Mouse (Mus musculus) stomach, embryonic 15.5 days (tissue): ENCODE data around the gene Rsrp1. TPM values are rescaled to one million over a fixed set of nuclear protein-coding genes. Genes with fewer than 3 reads are reported as not detected.

Source experiments
- ATAC-seq: fragments of 200-750 bp; cut with Nextera tagmentation; 2 replicates; pipeline ENCODE4 v1.8.0; 2017; ENCODE audit warnings: low read depth, moderate number of reproducible peaks, moderate TSS enrichment; ENCODE audit not compliant: insufficient read depth, low FRiP score
- H3K27ac ChIP-seq: fragments of 300-500 bp; sonication (generic); 2 replicates; pipeline ENCODE4 v1.5.1; 2015; ENCODE audit warnings: mild to moderate bottlenecking, inconsistent platforms
- H3K27me3 ChIP-seq: fragments of 300-500 bp; sonication (generic); replicated peaks from 2 replicates; pipeline ENCODE4 v1.6.1; 2015; ENCODE audit warnings: inconsistent platforms
- H3K36me3 ChIP-seq: fragments of 300-500 bp; sonication (generic); 2 replicates; pipeline ENCODE4 v1.6.1; 2015; ENCODE audit warnings: inconsistent platforms
- H3K4me1 ChIP-seq: fragments of 300-500 bp; sonication (generic); 2 replicates; pipeline ENCODE4 v1.6.1; 2015; ENCODE audit warnings: inconsistent platforms
- H3K4me2 ChIP-seq: fragments of 300-500 bp; sonication (generic); 2 replicates; pipeline ENCODE4 v1.6.1; 2015; ENCODE audit warnings: mild to moderate bottlenecking, inconsistent platforms
- H3K4me3 ChIP-seq: fragments of 300-500 bp; sonication (generic); replicated peaks from 2 replicates; pipeline ENCODE4 v1.5.1; 2015; ENCODE audit warnings: inconsistent platforms
- H3K9ac ChIP-seq: fragments of 300-500 bp; sonication (generic); 2 replicates; pipeline ENCODE4 v1.6.1; 2015; ENCODE audit warnings: inconsistent platforms
- H3K9me3 ChIP-seq: fragments of 300-500 bp; sonication (generic); 2 replicates; pipeline ENCODE4 v1.6.1; 2016; ENCODE audit warnings: inconsistent platforms
- WGBS: fragments of 180-500 bp; shearing (Covaris S2); methylation state at CpG from one replicate; pipeline ENCODE4 v1.1.7; 2015; 5-methylcytosine and 5-hydroxymethylcytosine counted together
- polyA plus RNA-seq: library from polyadenylated mRNA; unstranded; fragments of >200 nt; fragmentation: Nextera tagmentation; extraction: Ambion mirVana; gene quantifications from 2 replicates; pipeline ENCODE4 v1.2.1, GENCODE M21; 2015

Rsrp1 gene
- polyA plus RNA-seq, 1 experiment from 2014 or later = 512 TPM

DNA sequence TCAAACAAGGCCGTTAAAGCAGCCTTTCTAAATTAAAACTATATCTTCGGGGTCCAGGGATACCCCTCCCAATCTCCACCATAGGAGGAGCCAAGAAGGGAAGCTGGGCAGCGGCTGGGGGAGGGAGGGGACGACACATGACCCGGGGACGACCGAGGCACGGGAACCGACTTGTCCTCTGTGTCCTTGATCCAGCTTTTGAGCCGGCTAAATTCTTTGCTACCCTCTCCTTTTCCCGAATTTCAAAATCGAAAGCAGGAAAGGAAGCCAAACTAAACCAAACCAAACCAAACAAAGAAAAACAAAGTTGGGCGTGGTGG lies 507 bp upstream of the Rsrp1 start:
- under 1% methylated on average over 13 of the region's 13 CpGs for WGBS
- 0 out of 2 replicates have a peak, but pooled peaks have one; percentile 23 for ATAC-seq

GRCm38 (mm10) chr4:134924019-134924741 lies 788 bp downstream of the Rsrp1 start:
- Histone ChIP-seq H3K9ac (peak overlapping the region; percentile 99), H3K4me2 (peak overlapping the region; percentile 70), H3K36me3 (peaks cover 28% of the 10 kb centered on the region), H3K4me3 (peak overlapping the region; percentile 99), H3K9me3 (no peaks in the 10 kb centered on the region), H3K27ac (peak overlapping the region; percentile 98), H3K4me1 (peaks cover 12% of the 10 kb centered on the region), H3K27me3 (no peaks in the 10 kb centered on the region)
- WGBS = under 1% methylated on average over 75 of the region's 75 CpGs
- peak; percentile 54 for ATAC-seq

More for the DNA sequence above, 507 bp upstream of the Rsrp1 start:
- H3K27ac ChIP-seq = peak overlapping the region; percentile 98
- no peaks in the 10 kb centered on the region for H3K27me3 ChIP-seq
- peak overlapping the region; percentile 70 for H3K4me2 ChIP-seq
- peak overlapping the region; percentile 17; the same call in 1 of the 2 replicates for H3K9ac ChIP-seq
- H3K4me1 ChIP-seq = peaks cover 12% of the 10 kb centered on the region
- H3K4me3 ChIP-seq = peak overlapping the region; percentile 99
- H3K36me3 ChIP-seq = peaks cover 19% of the 10 kb centered on the region
- no peaks in the 10 kb centered on the region for H3K9me3 ChIP-seq

GRCm38 (mm10) chr4:134925206-134925605 lies 1.8 kb downstream of the Rsrp1 start:
- H3K9me3 ChIP-seq = no peaks in the 10 kb centered on the region
- no peak for ATAC-seq
- WGBS = 65% methylated on average over 8 of the region's 8 CpGs

DNA sequence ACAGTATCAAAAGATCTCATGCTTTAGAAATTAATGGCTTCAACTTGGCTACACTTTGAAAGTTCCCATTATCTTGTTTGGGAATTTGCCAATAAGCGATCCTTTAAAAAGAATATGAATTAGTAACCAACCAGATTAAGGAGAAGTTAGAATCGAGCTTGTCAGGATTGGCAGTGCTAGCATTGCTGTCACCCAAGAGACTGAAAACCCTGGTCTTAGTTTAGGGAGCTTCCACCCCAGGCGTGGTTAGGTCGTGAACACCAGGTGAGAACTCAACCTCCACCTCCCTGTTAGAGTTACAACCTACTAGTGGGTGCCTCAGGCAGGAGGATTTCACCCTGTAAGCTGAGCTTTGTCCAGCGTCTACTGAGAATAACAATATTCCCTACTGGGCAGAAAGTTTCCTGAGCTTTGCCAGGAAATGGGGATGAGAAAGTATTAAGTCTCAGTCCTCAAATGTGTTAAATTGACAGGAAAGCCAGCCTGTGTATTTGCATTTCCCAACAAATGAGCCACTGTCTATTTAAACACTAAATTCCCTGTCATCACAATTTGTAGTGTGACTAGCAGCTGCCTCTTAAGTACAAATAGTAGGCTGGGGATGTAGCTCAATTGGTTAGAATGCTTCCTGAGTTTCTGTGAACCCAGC lies 4.5 kb downstream of the Rsrp1 start:
- Histone ChIP-seq H3K4me3 (no peak overlapping the region), H3K27ac (no peak overlapping the region), H3K9ac (no peak overlapping the region), H3K4me1 (peaks cover 12% of the 10 kb centered on the region), H3K36me3 (peaks cover 30% of the 10 kb centered on the region), H3K9me3 (no peaks in the 10 kb centered on the region), H3K4me2 (no peak overlapping the region), H3K27me3 (no peaks in the 10 kb centered on the region)
- 72% methylated on average over 5 of the region's 5 CpGs for WGBS
- ATAC-seq = no peak

More at GRCm38 (mm10) chr4:134925206-134925605, 1.8 kb downstream of the Rsrp1 start:
- Histone ChIP-seq H3K9ac (no peak overlapping the region), H3K4me2 (peak overlapping the region; percentile 70), H3K4me1 (peaks cover 12% of the 10 kb centered on the region), H3K4me3 (peak overlapping the region; percentile 31; the same call in 1 of the 2 replicates), H3K36me3 (peaks cover 28% of the 10 kb centered on the region), H3K27ac (no peak overlapping the region), H3K27me3 (no peaks in the 10 kb centered on the region)

- no peaks in the 10 kb centered on the region for H3K27me3 ChIP-seq
- no peak for ATAC-seq
- H3K4me1 ChIP-seq = peaks cover 12% of the 10 kb centered on the region
- H3K9me3 ChIP-seq = no peaks in the 10 kb centered on the region
- H3K4me2 ChIP-seq = no peak overlapping the region
- no peak overlapping the region for H3K27ac ChIP-seq
- no peak overlapping the region for H3K9ac ChIP-seq
- H3K4me3 ChIP-seq = no peak overlapping the region
- peaks cover 35% of the 10 kb centered on the region for H3K36me3 ChIP-seq
- 68% methylated on average over 1 of the region's 1 CpGs for WGBS
Observed at GRCm38 (mm10) chr4:134928464-134928836, 5.1 kb downstream of the Rsrp1 start.

DNA sequence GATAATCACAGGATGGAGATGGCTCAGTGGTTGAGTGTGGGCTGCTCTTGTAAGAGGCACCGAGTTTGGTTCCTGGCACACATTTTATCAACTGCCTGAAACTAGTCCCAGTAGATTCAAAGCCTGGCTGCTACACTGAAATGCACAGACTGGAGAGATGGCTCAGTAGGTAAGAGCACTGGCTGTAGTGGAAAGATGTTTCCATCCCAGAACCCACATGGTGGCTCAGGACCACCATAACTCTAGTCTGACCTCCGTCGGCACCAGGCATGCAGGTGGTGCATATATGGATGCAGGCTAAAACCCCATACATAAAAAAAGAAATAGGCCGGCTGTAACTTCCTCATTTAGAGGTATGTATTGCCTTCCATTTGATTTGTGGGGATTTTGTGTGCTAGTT lies 6.1 kb downstream of the Rsrp1 start:
- peaks cover 36% of the 10 kb centered on the region for H3K36me3 ChIP-seq

GRCm38 (mm10) chr4:134930190-134930589 lies 6.8 kb downstream of the Rsrp1 start:
- ATAC-seq = no peak; the same call in 1 of the 2 replicates
- H3K4me2 ChIP-seq = peak overlapping the region; percentile 67
- H3K9me3 ChIP-seq = no peaks in the 10 kb centered on the region
- 0 out of 2 replicates have a peak overlapping the region, but pooled peaks have one; percentile 12 for H3K9ac ChIP-seq
- peak overlapping the region; percentile 69 for H3K27ac ChIP-seq
- H3K4me3 ChIP-seq = peak overlapping the region; percentile 87
- H3K4me1 ChIP-seq = peaks cover 11% of the 10 kb centered on the region
- WGBS = 25% methylated on average over 9 of the region's 9 CpGs
- H3K27me3 ChIP-seq = no peaks in the 10 kb centered on the region
- H3K36me3 ChIP-seq = peaks cover 41% of the 10 kb centered on the region

More for the DNA sequence above, 6.1 kb downstream of the Rsrp1 start:
- Histone ChIP-seq H3K27ac (0 out of 2 replicates have a peak overlapping the region, but pooled peaks have one; percentile 69), H3K4me1 (peaks cover 12% of the 10 kb centered on the region), H3K27me3 (no peaks in the 10 kb centered on the region), H3K4me3 (no peak overlapping the region), H3K4me2 (no peak overlapping the region), H3K9ac (no peak overlapping the region), H3K9me3 (no peaks in the 10 kb centered on the region)
- 65% methylated on average over 4 of the region's 4 CpGs for WGBS
- ATAC-seq = no peak

DNA sequence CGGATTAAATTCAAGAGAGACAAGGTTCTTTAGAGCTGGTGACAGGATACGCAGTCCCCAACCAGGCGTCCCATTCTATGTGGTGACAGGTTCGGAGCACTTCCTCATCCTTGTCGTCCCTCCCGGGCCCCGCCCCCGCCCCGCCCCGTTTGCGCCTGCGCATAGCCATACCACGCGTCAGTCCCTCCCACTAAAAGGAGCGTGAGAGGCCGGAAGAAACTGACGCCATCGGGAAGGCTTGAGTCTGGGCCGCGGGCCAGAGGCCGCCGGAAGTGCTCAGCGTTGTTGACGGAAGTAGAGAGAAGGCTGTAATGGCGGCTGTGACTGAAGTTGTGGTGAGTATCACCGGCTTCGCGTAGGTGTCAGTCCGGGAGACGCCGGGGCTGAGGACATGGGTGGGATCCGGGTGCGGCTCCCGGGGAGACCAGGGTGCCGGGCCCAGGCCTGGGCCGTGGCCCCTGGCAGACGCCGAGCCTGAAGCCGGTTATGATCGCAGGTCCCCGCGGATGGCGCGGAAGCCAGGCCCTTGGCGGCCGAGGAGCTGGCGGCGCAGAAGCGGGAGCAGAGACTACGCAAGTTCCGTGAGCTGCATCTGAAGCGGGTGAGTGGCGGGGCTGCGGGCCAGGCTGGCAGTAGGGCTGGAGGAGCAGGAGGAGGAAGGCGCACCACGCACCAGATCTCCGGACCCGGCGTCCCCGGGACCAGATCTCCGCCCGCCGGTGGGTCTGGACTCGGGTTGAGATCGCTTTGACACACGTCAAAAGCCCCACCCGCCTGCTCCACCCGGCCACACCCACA lies 7.5 kb downstream of the Rsrp1 start, which contains the start of gene Syf2:
Gene Syf2, plus strand, starts transcription at position 215 of the 798 bp plus-strand sequence.
- ATAC-seq = peak; percentile 95
- peaks cover 6% of the 10 kb centered on the region for H3K4me1 ChIP-seq
- no peaks in the 10 kb centered on the region for H3K27me3 ChIP-seq
- H3K9me3 ChIP-seq = no peaks in the 10 kb centered on the region
- WGBS = under 1% methylated on average over 68 of the region's 68 CpGs
- H3K36me3 ChIP-seq = peaks cover 43% of the 10 kb centered on the region
- H3K4me3 ChIP-seq = peak within 1 kb of the TSS; percentile 87
- H3K4me2 ChIP-seq = peak within 1 kb of the TSS; percentile 93
- peak within 1 kb of the TSS; percentile 64 for H3K9ac ChIP-seq
- peak within 1 kb of the TSS; percentile 75 for H3K27ac ChIP-seq

DNA sequence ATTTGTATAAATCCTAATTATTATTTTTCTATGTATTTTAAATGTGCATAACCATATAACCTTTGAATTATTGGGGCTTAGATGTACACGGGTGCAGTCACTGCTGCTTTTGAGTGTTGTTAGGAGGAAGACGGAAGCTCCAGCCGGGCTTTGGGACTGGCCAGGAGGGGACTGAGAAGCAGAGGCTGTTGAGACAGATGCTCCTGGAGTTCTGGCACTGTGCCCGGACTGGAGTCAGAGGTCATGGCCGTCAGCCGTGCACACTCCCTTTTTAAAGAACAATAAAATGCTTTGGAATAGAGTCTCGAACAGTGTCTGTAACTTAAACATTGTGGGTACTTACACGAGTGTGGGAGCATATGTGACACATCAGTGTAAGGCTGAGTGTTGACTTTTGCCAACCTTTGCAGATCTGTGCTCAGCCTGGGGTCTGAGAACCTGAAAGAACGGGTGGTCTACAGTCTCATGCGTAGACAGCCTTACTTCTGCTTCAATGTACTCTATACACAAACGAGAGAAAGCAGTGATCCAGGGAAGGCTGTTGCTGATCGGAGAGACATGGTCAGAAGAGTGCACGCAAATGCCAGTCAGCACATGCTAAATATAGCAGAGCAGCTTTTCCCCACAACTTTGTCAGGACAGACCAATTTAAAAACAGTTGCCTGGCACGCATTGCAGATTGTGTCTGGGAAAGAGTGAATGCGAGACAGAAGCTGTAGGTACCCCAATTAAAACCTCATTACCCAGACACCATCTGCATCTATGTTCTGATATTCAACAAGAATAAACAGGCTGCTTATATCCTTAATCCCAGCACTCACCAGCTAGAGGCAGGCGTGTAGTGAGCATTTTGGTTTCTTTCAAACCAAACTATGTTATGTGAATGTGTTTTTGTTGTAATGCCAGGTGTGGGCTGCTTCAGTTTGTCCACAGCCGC lies 14.1 kb downstream of the Rsrp1 start:
- Histone ChIP-seq H3K4me3 (no peak overlapping the region), H3K9ac (no peak overlapping the region), H3K36me3 (peaks cover 35% of the 10 kb centered on the region), H3K27ac (peak overlapping the region; percentile 40; the same call in 1 of the 2 replicates), H3K4me1 (peaks cover 7% of the 10 kb centered on the region; the same call in 1 of the 2 replicates), H3K9me3 (no peaks in the 10 kb centered on the region), H3K27me3 (no peaks in the 10 kb centered on the region; the same call in 1 of the 2 replicates), H3K4me2 (no peak overlapping the region)
- WGBS = 48% methylated on average over 17 of the region's 17 CpGs
- ATAC-seq = 0 out of 2 replicates have a peak, but pooled peaks have one; percentile 27

DNA sequence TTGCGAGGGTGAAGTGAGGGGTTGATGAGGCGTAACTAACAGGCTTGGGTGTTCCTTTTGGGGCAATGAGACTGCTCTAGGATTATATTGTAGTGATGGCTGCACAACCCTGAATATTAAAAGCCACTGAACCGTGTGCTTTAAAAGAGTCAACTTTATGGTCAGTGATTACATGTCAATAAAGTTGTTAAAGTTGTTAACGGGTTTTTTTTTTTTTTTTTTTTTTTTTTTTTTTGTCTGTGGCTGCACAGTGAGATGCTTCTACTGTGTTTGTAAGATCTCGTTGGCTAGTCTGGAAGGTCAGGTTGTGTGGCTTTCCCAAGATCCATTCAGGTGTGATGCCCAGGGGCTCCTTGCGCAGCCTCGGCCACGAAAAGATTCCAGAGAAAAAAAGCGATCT lies 16.5 kb downstream of the Rsrp1 start:
- Histone ChIP-seq H3K36me3 (peaks cover 23% of the 10 kb centered on the region), H3K4me3 (no peak overlapping the region), H3K4me2 (0 out of 2 replicates have a peak overlapping the region, but pooled peaks have one; percentile 13), H3K9ac (no peak overlapping the region), H3K9me3 (no peaks in the 10 kb centered on the region), H3K4me1 (peaks cover 7% of the 10 kb centered on the region; the same call in 1 of the 2 replicates), H3K27me3 (no peaks in the 10 kb centered on the region; the same call in 1 of the 2 replicates), H3K27ac (no peak overlapping the region)
- 71% methylated on average over 9 of the region's 9 CpGs for WGBS
- no peak for ATAC-seq
